Mouse (Mus musculus) hindbrain, embryonic 11.5 days (tissue): ENCODE data around the gene Hk2. TPM values are rescaled to one million over a fixed set of nuclear protein-coding genes. Genes with fewer than 3 reads are reported as not detected.

ENCODE experiments used
- ATAC-seq: fragments of 200-750 bp; cut with Nextera tagmentation; 2 replicates; pipeline ENCODE4 v1.8.0; 2017; ENCODE audit warnings: mild to moderate bottlenecking, moderate TSS enrichment, moderate library complexity; ENCODE audit not compliant: low FRiP score
- DNase-seq: peaks from one replicate; pipeline ENCODE4 v3.0.0-alpha.2; 2015; ENCODE audit warnings: low spot score
- H3K27ac ChIP-seq: fragments of 300-500 bp; sonication (generic); 2 replicates; pipeline ENCODE4 v1.5.1; 2014; ENCODE audit warnings: mild to moderate bottlenecking, low read depth, low read length
- H3K27me3 ChIP-seq: fragments of 300-500 bp; sonication (generic); 2 replicates; pipeline ENCODE4 v1.6.1; 2014; ENCODE audit warnings: mild to moderate bottlenecking, low read length, moderate library complexity, mixed read lengths; ENCODE audit not compliant: control insufficient read depth, insufficient read depth
- H3K36me3 ChIP-seq: fragments of 300-500 bp; sonication (generic); 2 replicates; pipeline ENCODE4 v1.6.1; 2014; ENCODE audit warnings: mild to moderate bottlenecking, low read length, moderate library complexity, mixed read lengths; ENCODE audit not compliant: control insufficient read depth, insufficient read depth
- H3K4me1 ChIP-seq: fragments of 300-500 bp; sonication (generic); replicated peaks from 2 replicates; pipeline ENCODE4 v1.6.1; 2014; ENCODE audit warnings: low read length, mixed read lengths; ENCODE audit not compliant: control insufficient read depth, insufficient read depth
- H3K4me2 ChIP-seq: fragments of 300-500 bp; sonication (generic); replicated peaks from 2 replicates; pipeline ENCODE4 v1.6.1; 2014; ENCODE audit warnings: mild to moderate bottlenecking, low read depth, low read length
- H3K4me3 ChIP-seq: fragments of 300-500 bp; sonication (generic); 2 replicates; pipeline ENCODE4 v1.5.1; 2014; ENCODE audit warnings: low read depth, low read length
- H3K9ac ChIP-seq: fragments of 300-500 bp; sonication (generic); 2 replicates; pipeline ENCODE4 v1.6.1; 2014; ENCODE audit warnings: low read depth, low read length
- H3K9me3 ChIP-seq: fragments of 300-500 bp; sonication (generic); 2 replicates; pipeline ENCODE4 v1.6.1; 2016; ENCODE audit warnings: low read length; ENCODE audit not compliant: control insufficient read depth
- WGBS: fragments of 180-500 bp; shearing (Covaris S2); extraction: QIAGEN DNeasy Blood & Tissue Kit; methylation state at CpG from one replicate; pipeline ENCODE4 v1.1.7; 2014; 5-methylcytosine and 5-hydroxymethylcytosine counted together
- polyA plus RNA-seq: library from polyadenylated mRNA; unstranded; fragments of >200 nt; fragmentation: Nextera tagmentation; extraction: Ambion mirVana; gene quantifications from 2 replicates; pipeline ENCODE4 v1.2.1, GENCODE M21; 2014

Hk2 gene
- polyA plus RNA-seq, 1 experiment from 2014 or later, result 18.7 TPM

DNA sequence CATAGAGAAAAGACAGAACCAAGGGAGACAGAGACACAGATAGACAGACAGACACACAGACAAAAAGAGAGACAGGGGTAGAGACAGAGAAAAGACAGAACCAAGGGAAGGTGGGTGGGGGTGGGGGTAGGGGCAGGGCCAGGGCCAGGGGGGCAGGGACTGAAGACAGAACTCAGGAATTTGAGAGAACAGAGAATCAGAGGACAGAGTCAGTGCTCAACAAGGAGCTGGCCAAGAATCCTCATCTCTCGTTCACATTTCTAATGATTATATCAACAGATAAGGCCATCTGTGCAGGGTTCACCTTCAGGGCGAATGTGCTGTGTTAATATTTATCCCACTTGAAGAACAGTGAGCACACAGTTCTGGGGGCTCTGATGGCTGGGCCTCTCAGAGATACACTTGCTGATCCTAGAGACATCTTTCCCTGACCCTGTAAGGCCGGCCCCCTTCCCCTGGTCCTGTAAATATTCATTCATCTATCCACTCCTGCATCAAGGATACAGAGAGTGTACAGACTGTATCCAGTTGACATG, 24.0 kb upstream of the Hk2 start:
- no peak for ATAC-seq
- no peak for DNase-seq
- no peak overlapping the region for H3K4me2 ChIP-seq
- 81% methylated on average over 3 of the region's 3 CpGs for WGBS
- no peaks in the 10 kb centered on the region for H3K9me3 ChIP-seq
- no peak overlapping the region for H3K9ac ChIP-seq
- H3K36me3 ChIP-seq, result no peaks in the 10 kb centered on the region
- H3K4me1 ChIP-seq, result no peaks in the 10 kb centered on the region
- no peak overlapping the region for H3K27ac ChIP-seq
- H3K4me3 ChIP-seq, result no peak overlapping the region
- H3K27me3 ChIP-seq, result no peaks in the 10 kb centered on the region

- ATAC-seq, result no peak
- no peak overlapping the region for H3K9ac ChIP-seq
- H3K4me3 ChIP-seq, result no peak overlapping the region
- WGBS, result 71% methylated on average over 5 of the region's 5 CpGs
- H3K4me2 ChIP-seq, result no peak overlapping the region
- H3K36me3 ChIP-seq, result no peaks in the 10 kb centered on the region
- no peaks in the 10 kb centered on the region for H3K4me1 ChIP-seq
- no peak for DNase-seq
- H3K27ac ChIP-seq, result no peak overlapping the region
- H3K9me3 ChIP-seq, result no peaks in the 10 kb centered on the region
- H3K27me3 ChIP-seq, result no peaks in the 10 kb centered on the region
Measured at GRCm38 (mm10) chr6:82797300-82797839, 23.1 kb upstream of the Hk2 start.

DNA sequence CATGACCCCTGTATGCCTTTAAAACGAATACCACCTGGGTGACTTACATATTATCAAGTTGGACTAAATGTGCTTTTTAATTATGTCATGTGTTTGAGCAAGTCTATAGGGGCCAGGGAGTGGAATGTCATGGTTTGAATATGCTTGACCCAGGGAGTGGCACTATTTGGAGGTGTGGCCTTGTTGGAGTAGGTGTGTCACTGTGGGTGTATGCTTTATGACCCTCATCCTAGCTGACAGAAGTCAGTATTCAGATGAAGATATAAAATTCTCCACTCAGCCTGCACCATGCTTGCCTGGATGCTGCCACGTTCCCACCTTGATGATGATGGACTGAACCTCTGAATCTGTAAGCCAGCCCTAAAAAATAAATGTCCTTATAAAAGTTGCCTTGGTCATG, 16.6 kb upstream of the Hk2 start:
- Histone ChIP-seq H3K9me3 (no peaks in the 10 kb centered on the region), H3K27ac (no peak overlapping the region), H3K27me3 (no peaks in the 10 kb centered on the region), H3K4me2 (no peak overlapping the region), H3K36me3 (no peaks in the 10 kb centered on the region), H3K9ac (no peak overlapping the region), H3K4me3 (no peak overlapping the region), H3K4me1 (no peaks in the 10 kb centered on the region)
- DNase-seq (no peak), ATAC-seq (no peak)
- 87% methylated on average over 2 of the region's 2 CpGs for WGBS

- no peak overlapping the region for H3K9ac ChIP-seq
- ATAC-seq, result no peak
- 80% methylated on average over 4 of the region's 4 CpGs for WGBS
Measured at GRCm38 (mm10) chr6:82783906-82784305, 9.7 kb upstream of the Hk2 start.

GRCm38 (mm10) chr6:82780802-82781393, 6.6 kb upstream of the Hk2 start:
- DNase-seq, result no peak
- WGBS, result 49% methylated on average over 8 of the region's 8 CpGs

More at GRCm38 (mm10) chr6:82783906-82784305, 9.7 kb upstream of the Hk2 start:
- Histone ChIP-seq H3K36me3 (no peaks in the 10 kb centered on the region), H3K4me1 (no peaks in the 10 kb centered on the region), H3K27ac (no peak overlapping the region), H3K27me3 (no peaks in the 10 kb centered on the region), H3K4me3 (no peak overlapping the region), H3K9me3 (no peaks in the 10 kb centered on the region), H3K4me2 (no peak overlapping the region)
- DNase-seq, result no peak

GRCm38 (mm10) chr6:82780369-82780768, 6.1 kb upstream of the Hk2 start:
- no peaks in the 10 kb centered on the region for H3K9me3 ChIP-seq
- no peak for ATAC-seq
- H3K36me3 ChIP-seq, result no peaks in the 10 kb centered on the region
- no peak for DNase-seq
- no peak overlapping the region for H3K4me3 ChIP-seq
- H3K4me1 ChIP-seq, result no peaks in the 10 kb centered on the region
- 69% methylated on average over 4 of the region's 4 CpGs for WGBS
- no peak overlapping the region for H3K27ac ChIP-seq
- H3K27me3 ChIP-seq, result no peaks in the 10 kb centered on the region
- H3K4me2 ChIP-seq, result no peak overlapping the region
- H3K9ac ChIP-seq, result no peak overlapping the region

More at GRCm38 (mm10) chr6:82780802-82781393, 6.6 kb upstream of the Hk2 start:
- H3K9me3 ChIP-seq, result no peaks in the 10 kb centered on the region
- no peak for ATAC-seq
- H3K36me3 ChIP-seq, result no peaks in the 10 kb centered on the region
- H3K4me2 ChIP-seq, result no peak overlapping the region
- no peak overlapping the region for H3K9ac ChIP-seq
- H3K27ac ChIP-seq, result no peak overlapping the region
- H3K27me3 ChIP-seq, result no peaks in the 10 kb centered on the region
- no peak overlapping the region for H3K4me3 ChIP-seq
- no peaks in the 10 kb centered on the region for H3K4me1 ChIP-seq

DNA sequence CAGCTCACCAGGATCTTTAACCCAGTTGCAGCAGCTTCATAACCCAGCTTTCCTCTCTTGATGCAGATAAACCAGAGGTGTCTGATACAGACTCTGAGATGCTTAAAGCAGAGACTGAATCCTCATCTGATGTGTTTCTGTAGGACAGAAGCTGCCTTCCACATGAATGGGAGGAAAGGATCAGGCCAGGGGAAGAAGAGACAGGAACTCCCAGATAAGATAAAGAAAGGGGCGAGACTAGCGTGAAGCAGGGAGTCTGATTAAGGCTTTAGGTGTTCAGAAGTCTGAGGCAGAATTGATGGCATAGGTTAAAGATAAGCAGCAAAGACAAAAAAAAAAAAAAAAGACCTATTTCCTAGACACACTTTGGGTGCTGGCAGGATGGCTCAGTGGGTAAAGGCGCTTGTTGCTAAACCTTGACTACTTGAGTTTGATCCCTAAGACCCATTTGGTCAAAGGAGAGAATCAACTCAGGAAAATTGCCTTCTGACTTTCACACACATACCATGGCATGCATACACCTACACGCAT, 2.9 kb upstream of the Hk2 start:
- Histone ChIP-seq H3K4me3 (no peak overlapping the region), H3K36me3 (no peaks in the 10 kb centered on the region), H3K9me3 (no peaks in the 10 kb centered on the region), H3K9ac (no peak overlapping the region), H3K27ac (no peak overlapping the region), H3K27me3 (no peaks in the 10 kb centered on the region), H3K4me2 (no peak overlapping the region), H3K4me1 (no peaks in the 10 kb centered on the region; the same call in 1 of the 2 replicates)
- ATAC-seq, result no peak
- no peak for DNase-seq
- WGBS, result 86% methylated on average over 4 of the region's 4 CpGs

- Histone ChIP-seq H3K27ac (no peak overlapping the region), H3K4me1 (no peaks in the 10 kb centered on the region; the same call in 1 of the 2 replicates), H3K9ac (no peak overlapping the region), H3K4me2 (no peak overlapping the region), H3K9me3 (no peaks in the 10 kb centered on the region), H3K36me3 (no peaks in the 10 kb centered on the region), H3K27me3 (no peaks in the 10 kb centered on the region), H3K4me3 (no peak overlapping the region)
- ATAC-seq, result no peak
- 82% methylated on average over 6 of the region's 6 CpGs for WGBS
- no peak for DNase-seq
Measured at GRCm38 (mm10) chr6:82775386-82775785, 1.1 kb upstream of the Hk2 start.
